Mouse (Mus musculus): ENCODE measurements around the gene Ppp1r36. TPM values are rescaled to one million over a fixed set of nuclear protein-coding genes. Genes with fewer than 3 reads are reported as not detected.
A peak's percentile ranks its signal among the peaks of the same experiment; 100 is the strongest.

Ppp1r36 gene
- 2.9 and 3.2 TPM in 2 replicates for polyA plus RNA-seq (2015; fragmentation: Nextera tagmentation; extraction: Ambion mirVana)

DNA sequence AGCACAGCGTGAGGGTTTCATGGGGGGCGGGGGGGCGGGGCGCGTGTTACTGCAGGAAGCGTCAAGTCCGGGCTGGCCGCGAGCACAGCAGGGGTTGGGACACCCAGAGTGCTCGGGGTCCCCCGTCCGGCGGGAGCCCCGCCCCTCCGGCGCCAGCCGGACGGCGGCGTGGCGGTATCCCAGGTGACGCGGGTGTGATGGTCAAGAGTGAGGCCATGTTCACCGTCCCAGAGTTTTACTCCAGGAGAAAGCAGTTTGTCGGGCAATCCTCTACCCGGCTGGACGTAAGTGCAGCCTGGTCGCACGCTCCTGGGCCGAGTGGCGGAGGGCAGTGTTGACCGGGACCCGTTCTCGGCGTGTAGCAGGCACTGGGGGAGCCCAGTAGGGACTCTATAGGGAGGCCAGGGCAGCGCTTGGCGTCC is at the start of gene Ppp1r36:
Gene Ppp1r36, plus strand, starts transcription at position 106 of the 422 bp plus-strand sequence.
- Histone ChIP-seq H3K27ac (no peak within 1 kb of the TSS), H3K4me2 (peak within 1 kb of the TSS; percentile 71), H3K36me3 (no peaks in the 10 kb centered on the region), H3K27me3 (replicated peaks) (no peaks in the 10 kb centered on the region), H3K4me3 (replicated peaks) (peak within 1 kb of the TSS; percentile 42), H3K4me1 (peaks cover 8% of the 10 kb centered on the region; the same call in 1 of the 2 replicates), H3K9me3 (no peaks in the 10 kb centered on the region), H3K9ac (peak within 1 kb of the TSS; percentile 12; the same call in 1 of the 2 replicates)
- ATAC-seq (ENCODE audit: insufficient read depth, low FRiP score, low read depth), result peak; percentile 72; the same call in 1 of the 2 replicates
- WGBS, result 2% methylated on average over 37 of the region's 37 CpGs

DNA sequence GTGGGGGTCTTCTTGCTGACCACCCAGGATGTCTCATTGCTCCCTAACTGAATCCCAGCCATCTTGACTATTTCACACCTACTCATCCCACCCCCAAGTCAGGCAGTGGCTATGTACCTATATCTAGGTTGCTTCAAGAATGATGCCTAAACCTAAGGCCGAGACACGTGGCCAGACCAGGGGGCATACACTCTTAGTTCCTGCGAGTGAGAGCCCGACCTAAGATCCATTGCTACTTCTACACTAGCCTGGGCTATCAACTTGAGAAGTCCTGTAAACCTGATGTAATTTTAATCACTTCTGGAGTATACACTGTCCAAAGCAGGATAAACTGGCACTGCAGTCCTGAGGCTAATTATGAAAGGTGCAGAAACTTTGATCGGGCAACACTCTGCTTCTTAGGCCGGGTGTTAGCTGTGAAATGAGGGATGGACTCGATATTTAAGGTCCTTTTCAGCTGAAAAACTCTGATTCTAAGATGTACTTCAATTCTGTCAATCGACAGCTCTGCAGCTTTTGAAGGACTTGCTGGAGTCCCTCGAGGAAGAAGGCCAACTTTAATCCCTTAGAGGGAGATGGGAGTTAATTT is 49.0 kb upstream of the Ppp1r36 start:
- no peaks in the 10 kb centered on the region for H3K9me3 ChIP-seq
- no peaks in the 10 kb centered on the region for H3K36me3 ChIP-seq
- peak overlapping the region; percentile 100 for H3K27ac ChIP-seq
- H3K27me3 ChIP-seq (replicated peaks), result no peaks in the 10 kb centered on the region
- ATAC-seq (ENCODE audit: insufficient read depth, low FRiP score, low read depth), result no peak
- H3K4me3 ChIP-seq (replicated peaks), result peak overlapping the region; percentile 87
- H3K4me1 ChIP-seq, result peaks cover 35% of the 10 kb centered on the region
- peak overlapping the region; percentile 85 for H3K4me2 ChIP-seq
- WGBS, result 12% methylated on average over 9 of the region's 9 CpGs
- peak overlapping the region; percentile 99; the same call in 1 of the 2 replicates for H3K9ac ChIP-seq

DNA sequence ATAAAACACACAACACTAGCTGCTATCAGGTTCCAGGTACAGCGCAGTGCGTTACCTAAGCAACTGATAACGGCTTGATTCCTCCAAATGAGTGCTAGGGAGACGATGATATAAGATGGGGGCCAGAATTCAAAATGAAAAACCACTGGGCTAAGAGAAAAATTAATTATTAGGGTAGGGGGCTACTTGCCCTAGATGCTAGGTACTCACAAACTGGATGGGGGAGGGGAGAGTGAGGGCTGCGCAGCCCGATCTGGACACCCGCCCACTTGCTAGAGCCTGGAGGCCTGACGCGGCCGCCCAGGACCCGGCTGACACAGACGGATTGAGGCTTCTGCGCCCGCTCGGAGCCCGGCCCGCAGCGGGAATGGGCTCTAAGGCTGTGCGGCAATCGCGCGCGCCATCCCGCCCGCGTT is 48.5 kb upstream of the Ppp1r36 start:
- Histone ChIP-seq H3K9ac (peak overlapping the region; percentile 99), H3K36me3 (no peaks in the 10 kb centered on the region), H3K4me2 (peak overlapping the region; percentile 85), H3K27me3 (replicated peaks) (no peaks in the 10 kb centered on the region), H3K4me3 (replicated peaks) (peak overlapping the region; percentile 87), H3K27ac (peak overlapping the region; percentile 100), H3K4me1 (peaks cover 35% of the 10 kb centered on the region), H3K9me3 (no peaks in the 10 kb centered on the region)
- under 1% methylated on average over 26 of the region's 26 CpGs for WGBS
- ATAC-seq (ENCODE audit: insufficient read depth, low FRiP score, low read depth), result peak; percentile 12

DNA sequence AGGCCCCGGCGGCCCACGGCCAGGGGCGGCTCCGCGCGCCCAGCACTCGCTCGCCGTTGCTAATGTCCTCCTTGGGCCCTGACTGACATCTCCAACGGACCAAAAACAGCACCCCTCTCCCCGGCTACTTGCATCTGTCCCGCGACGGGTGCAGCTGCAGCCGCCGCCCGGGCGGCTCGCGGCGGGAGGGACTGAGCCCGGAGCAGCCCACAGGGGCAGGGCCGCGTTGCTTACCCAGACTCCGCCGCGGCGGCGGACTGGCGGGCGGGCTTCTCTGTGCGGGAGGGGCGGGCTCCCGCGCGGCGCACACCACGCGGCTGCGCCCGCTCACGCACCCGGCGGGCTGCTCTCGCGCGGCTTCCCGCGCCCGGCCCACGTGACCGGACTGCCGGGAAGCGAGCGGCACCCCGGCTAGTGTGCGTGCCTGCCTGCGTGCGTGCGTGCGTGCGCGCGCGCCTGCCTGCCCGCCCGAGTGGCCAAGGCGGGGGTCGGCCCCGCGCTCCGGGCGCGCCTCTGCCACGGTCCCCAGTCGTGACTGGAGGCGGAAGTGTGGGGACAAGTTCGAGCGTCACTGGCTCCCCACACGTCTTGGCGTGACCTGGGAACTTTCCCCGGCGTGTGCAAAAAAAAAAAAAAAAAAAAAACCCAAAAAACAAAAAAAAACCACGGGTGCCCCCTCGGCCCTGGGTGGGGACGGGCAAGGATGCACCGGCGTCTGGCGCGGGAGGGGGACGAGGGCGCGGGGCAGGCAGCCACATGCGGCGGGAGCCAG is 47.9 kb upstream of the Ppp1r36 start, which contains the start of gene Zbtb25:
Gene Zbtb25, minus strand, starts transcription at position 397 of the 772 bp plus-strand sequence.
- H3K4me3 ChIP-seq (replicated peaks), result peak within 1 kb of the TSS; percentile 87
- H3K9me3 ChIP-seq, result no peaks in the 10 kb centered on the region
- peak within 1 kb of the TSS; percentile 99 for H3K9ac ChIP-seq
- peak within 1 kb of the TSS; percentile 100 for H3K27ac ChIP-seq
- H3K27me3 ChIP-seq (replicated peaks), result no peaks in the 10 kb centered on the region
- no peaks in the 10 kb centered on the region for H3K36me3 ChIP-seq
- ATAC-seq (ENCODE audit: insufficient read depth, low FRiP score, low read depth), result peak; percentile 79
- H3K4me1 ChIP-seq, result peaks cover 38% of the 10 kb centered on the region
- under 1% methylated on average over 91 of the region's 96 CpGs for WGBS
- H3K4me2 ChIP-seq, result peak within 1 kb of the TSS; percentile 85

DNA sequence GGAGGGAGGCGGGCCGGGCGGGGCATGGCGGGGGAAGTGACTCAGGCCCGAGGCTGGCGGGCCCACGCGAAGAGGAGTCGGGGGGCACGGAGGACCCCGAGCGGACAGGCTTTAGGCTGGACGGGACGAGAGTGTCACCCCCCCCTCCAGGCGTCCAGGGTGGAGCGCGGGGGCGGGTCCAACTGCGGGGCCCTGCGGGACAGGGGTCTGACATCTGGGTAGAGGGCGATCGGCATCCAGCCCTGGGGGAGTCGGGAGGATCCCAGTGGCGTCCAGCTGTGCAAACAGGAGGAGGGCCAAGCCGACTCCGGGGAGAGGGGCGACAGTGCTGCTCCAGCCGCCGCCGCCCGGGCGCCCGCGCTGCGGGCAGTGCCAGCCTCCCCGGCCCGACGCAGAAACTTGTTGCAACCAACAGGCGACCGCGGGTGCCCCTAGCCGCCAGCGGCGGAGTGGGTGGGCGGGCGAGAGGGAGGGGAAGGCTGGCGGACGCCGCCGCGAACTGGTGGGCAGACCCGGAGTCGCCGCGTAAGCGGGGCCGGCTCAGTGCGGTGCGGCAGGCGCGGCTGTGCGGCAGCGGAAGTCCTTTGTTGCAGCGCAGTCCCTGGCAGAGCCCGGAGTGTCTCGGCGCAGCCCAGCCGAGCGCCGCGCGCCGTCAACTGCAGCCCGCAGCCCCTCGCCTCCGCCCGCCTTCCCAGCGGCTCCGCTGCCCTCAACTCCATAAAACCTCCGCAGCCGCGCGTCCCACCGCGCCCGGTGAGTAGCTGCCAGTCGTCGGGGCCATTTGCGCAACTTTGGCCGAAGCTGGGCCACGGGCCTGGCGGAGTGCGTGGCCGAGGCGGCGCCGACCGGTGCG is 47.1 kb upstream of the Ppp1r36 start, which contains the start of gene Zbtb1:
Gene Zbtb1, plus strand, starts transcription at position 289 of the 853 bp plus-strand sequence.
- peaks cover 37% of the 10 kb centered on the region for H3K4me1 ChIP-seq
- ATAC-seq (ENCODE audit: insufficient read depth, low FRiP score, low read depth), result peak; percentile 61
- under 1% methylated on average over 87 of the region's 99 CpGs for WGBS

DNA sequence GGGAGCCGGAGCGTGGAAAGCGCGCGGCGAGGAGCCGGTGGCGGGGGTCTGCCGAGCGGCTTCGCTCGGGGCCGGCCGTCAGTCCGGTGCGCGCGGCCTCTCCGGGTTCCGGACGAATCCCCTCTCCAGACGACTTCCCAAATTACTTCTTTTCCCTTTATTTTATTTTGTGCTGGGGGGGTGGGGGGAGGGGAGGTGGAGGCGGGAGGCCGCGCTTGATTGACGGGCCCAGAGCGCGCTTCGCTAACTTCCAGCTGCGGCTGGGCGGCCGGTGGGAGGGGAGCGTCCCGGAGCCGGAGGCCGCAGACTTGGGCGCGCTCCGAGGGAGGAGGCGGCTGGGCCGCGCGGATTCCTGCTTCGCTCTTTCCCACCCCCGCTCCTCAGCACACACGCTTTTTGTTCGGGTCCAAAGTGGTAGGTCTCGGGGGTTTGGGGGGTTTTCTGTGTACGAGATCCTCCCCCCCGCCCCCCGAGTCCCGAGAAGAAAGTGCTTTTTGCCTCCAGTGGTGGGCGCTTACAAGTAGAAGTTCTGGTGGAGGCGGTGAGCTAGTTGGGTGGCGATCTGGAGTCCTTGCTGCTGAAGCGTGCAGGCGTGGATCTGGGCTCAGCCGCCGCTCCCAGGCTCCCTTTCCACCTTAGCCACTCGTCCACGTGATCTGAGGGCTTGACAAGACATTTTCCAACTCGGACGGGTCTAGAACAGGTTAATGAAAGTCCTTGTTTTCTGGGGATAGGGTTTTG is 46.3 kb upstream of the Ppp1r36 start:
- Histone ChIP-seq H3K4me3 (replicated peaks) (peak overlapping the region; percentile 87), H3K4me2 (peak overlapping the region; percentile 85), H3K36me3 (no peaks in the 10 kb centered on the region), H3K4me1 (peaks cover 34% of the 10 kb centered on the region), H3K27ac (peak overlapping the region; percentile 100), H3K27me3 (replicated peaks) (no peaks in the 10 kb centered on the region), H3K9ac (peak overlapping the region; percentile 99), H3K9me3 (no peaks in the 10 kb centered on the region)
- peak; percentile 66 for ATAC-seq (ENCODE audit: insufficient read depth, low FRiP score, low read depth)
- WGBS, result under 1% methylated on average over 61 of the region's 63 CpGs

More for the DNA sequence above, 47.1 kb upstream of the Ppp1r36 start, which contains the start of gene Zbtb1:
- H3K27me3 ChIP-seq (replicated peaks), result no peaks in the 10 kb centered on the region
- H3K9me3 ChIP-seq, result no peaks in the 10 kb centered on the region
- peak within 1 kb of the TSS; percentile 100 for H3K27ac ChIP-seq
- H3K4me2 ChIP-seq, result peak within 1 kb of the TSS; percentile 85
- H3K36me3 ChIP-seq, result no peaks in the 10 kb centered on the region
- peak within 1 kb of the TSS; percentile 87 for H3K4me3 ChIP-seq (replicated peaks)
- H3K9ac ChIP-seq, result peak within 1 kb of the TSS; percentile 99

DNA sequence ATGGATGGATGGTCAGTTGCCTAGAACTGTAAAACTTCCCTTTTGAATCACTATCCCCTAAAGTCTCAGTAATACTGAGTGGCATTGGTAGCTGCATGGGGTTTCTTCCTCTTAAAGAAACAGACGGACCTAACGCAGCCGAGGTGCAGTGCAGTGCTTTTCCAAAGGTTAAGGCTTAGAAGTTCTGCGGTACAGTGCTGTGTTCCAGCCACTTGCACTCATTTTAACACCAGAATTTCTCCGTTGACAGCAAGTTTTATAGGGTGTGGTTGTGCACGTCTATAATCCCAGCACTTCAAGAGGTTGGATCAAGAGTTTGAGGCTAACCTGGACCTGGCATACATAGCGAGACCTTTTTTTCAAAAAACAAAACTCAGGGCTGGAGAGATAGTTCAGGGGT is 45.3 kb upstream of the Ppp1r36 start:
- Histone ChIP-seq H3K27me3 (replicated peaks) (no peaks in the 10 kb centered on the region), H3K4me2 (peak overlapping the region; percentile 85), H3K4me1 (peaks cover 35% of the 10 kb centered on the region), H3K27ac (peak overlapping the region; percentile 100; the same call in 1 of the 2 replicates), H3K36me3 (no peaks in the 10 kb centered on the region), H3K4me3 (replicated peaks) (peak overlapping the region; percentile 87), H3K9ac (peak overlapping the region; percentile 99; the same call in 1 of the 2 replicates), H3K9me3 (no peaks in the 10 kb centered on the region)
- WGBS, result 42% methylated on average over 7 of the region's 7 CpGs
- no peak for ATAC-seq (ENCODE audit: insufficient read depth, low FRiP score, low read depth)

DNA sequence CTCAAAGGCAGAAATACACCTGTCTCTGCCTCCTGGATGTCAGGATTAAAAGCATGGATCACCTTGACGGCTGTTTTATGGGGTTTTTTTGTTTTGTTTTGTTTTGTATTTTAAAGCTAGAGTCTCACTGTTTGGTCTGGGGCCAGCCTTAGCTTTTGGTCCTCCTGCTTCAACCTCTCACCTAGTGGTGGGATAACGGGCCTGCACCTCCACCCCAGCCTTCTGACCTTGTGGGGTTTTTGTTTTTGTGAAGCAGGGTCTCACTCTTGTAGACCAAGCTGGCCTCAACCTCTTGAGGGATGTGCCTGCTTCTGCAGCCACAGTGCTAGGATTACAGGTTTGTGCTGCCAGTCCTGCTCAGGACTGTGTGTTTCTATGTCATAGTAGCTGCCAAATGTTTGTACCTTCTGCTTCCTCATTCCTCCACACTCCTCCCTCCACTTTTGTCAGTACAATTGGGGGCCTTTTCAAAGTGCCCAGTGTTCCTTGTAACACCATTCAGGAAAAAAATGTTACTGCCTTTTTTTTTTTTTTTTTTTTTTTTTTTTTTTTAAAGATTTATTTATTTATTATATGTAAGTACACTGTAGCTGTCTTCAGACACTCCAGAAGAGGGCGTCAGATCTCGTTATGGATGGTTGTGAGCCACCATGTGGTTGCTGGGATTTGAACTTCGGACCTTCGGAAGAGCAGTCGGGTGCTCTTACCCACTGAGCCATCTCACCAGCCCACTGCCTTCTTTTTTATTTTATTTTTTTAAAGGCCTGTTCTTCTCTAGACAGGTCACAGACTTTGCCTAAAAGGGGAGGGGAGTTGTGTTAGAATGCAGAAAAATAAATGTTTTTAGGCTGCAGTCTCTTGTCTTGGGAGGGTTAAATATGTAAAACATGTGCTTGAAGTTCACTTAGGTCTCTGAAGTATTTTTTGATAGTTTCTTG is 44.2 kb upstream of the Ppp1r36 start:
- no peak overlapping the region for H3K9ac ChIP-seq
- no peaks in the 10 kb centered on the region for H3K36me3 ChIP-seq
- no peaks in the 10 kb centered on the region for H3K27me3 ChIP-seq (replicated peaks)
- H3K4me3 ChIP-seq (replicated peaks), result no peak overlapping the region
- WGBS, result 77% methylated on average over 5 of the region's 7 CpGs
- peaks cover 28% of the 10 kb centered on the region for H3K4me1 ChIP-seq
- ATAC-seq (ENCODE audit: insufficient read depth, low FRiP score, low read depth), result no peak
- 0 out of 2 replicates have a peak overlapping the region, but pooled peaks have one; percentile 85 for H3K4me2 ChIP-seq
- H3K9me3 ChIP-seq, result no peaks in the 10 kb centered on the region
- no peak overlapping the region for H3K27ac ChIP-seq

DNA sequence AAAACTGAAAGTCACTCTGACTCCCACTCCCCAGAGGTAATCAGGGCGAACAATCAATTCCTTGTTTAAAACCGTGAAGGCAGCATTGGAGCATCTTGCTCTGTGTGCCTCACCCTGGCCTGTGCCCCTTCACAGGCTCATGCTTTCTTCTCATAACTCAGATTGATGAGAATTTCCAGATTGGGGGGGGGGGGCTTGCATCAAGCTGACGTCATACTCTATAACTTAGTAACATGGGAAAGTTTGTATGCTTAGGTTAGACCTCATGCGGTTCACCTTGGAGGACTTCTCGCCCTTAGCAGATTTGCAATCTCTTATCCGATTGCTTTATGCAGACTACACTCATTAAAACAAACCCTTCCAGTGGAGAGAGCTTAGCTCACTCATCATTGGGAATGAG is 43.3 kb upstream of the Ppp1r36 start:
- WGBS, result 66% methylated on average over 6 of the region's 6 CpGs
- Histone ChIP-seq H3K27ac (no peak overlapping the region), H3K4me2 (no peak overlapping the region), H3K9ac (no peak overlapping the region), H3K9me3 (no peaks in the 10 kb centered on the region), H3K4me3 (replicated peaks) (no peak overlapping the region), H3K27me3 (replicated peaks) (no peaks in the 10 kb centered on the region), H3K4me1 (peaks cover 22% of the 10 kb centered on the region), H3K36me3 (no peaks in the 10 kb centered on the region)
- no peak for ATAC-seq (ENCODE audit: insufficient read depth, low FRiP score, low read depth)

DNA sequence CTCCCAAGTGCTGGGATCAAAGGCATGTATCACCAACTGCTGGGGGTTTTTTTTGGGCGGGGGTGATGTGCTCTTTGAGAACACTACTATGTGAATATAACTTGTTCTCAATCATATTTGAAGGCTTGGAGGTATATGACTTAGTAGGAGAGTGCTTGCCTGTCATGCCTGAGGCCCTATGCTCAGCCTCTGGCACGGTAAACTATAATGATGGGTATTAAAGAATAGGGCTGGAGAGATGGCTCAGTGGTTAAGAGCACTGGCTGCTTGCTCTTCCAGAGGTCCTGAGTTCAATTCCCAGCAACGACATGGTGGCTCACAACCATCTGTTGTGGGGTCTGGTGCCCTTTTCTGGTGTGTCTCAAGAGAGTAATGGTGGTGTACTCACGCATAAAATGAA is 42.4 kb upstream of the Ppp1r36 start:
- Histone ChIP-seq H3K9me3 (no peaks in the 10 kb centered on the region), H3K4me3 (replicated peaks) (no peak overlapping the region), H3K4me2 (no peak overlapping the region), H3K36me3 (no peaks in the 10 kb centered on the region), H3K9ac (no peak overlapping the region), H3K4me1 (peaks cover 22% of the 10 kb centered on the region), H3K27ac (no peak overlapping the region), H3K27me3 (replicated peaks) (no peaks in the 10 kb centered on the region)
- WGBS, result 75% methylated on average over 4 of the region's 4 CpGs
- no peak for ATAC-seq (ENCODE audit: insufficient read depth, low FRiP score, low read depth)

All from stomach, embryonic 15.5 days (tissue).